Mouse (Mus musculus): ENCODE data around the gene Copg1. TPM values are rescaled to one million over a fixed set of nuclear protein-coding genes. Genes with fewer than 3 reads are reported as not detected.

The Copg1 gene
- 100 to 1,000 TPM; 103 to 105 TPM for total RNA-seq (2021)
- long read RNA-seq, experiment 1, full-length matches to known transcripts = 174 of 208 reads
- long read RNA-seq, experiment 1, partial matches to known transcripts = 21 of 208 reads
- long read RNA-seq, experiment 1, other reads (novel, unspliced or antisense) = 13 of 208 reads
- long read RNA-seq, experiment 2, full-length matches to known transcripts = 254 of 334 reads
- long read RNA-seq, experiment 2, partial matches to known transcripts = 63 of 334 reads
- long read RNA-seq, experiment 2, other reads (novel, unspliced or antisense) = 17 of 334 reads

- peak; percentile 100 for DNase-seq (ENCODE audit: low spot score in 2 of 2)
These were observed at the start of gene Copg1 for GRCm38 (mm10) chr6:87887594-87888233. TSS of gene Copg1 (plus strand) at chr6:87887814.

- peak; percentile 89 to 92 for DNase-seq (ENCODE audit: low spot score in 2 of 2)
These were observed 48.9 kb upstream of the Copg1 start, which contains the start of gene Isy1 for GRCm38 (mm10) chr6:87838551-87839197. TSS of gene Isy1 (minus strand) at chr6:87838798.

- DNase-seq (ENCODE audit: low spot score in 2 of 2) = no peak
These were observed 47.7 kb upstream of the Copg1 start for GRCm38 (mm10) chr6:87839797-87840341.

- DNase-seq (ENCODE audit: low spot score in 2 of 2) = no peak
These were observed 46.0 kb upstream of the Copg1 start for GRCm38 (mm10) chr6:87841635-87842034.

GRCm38 (mm10) chr6:87842254-87842653, 45.4 kb upstream of the Copg1 start:
- DNase-seq (ENCODE audit: low spot score in 2 of 2) = no peak

GRCm38 (mm10) chr6:87845031-87845695, 42.5 kb upstream of the Copg1 start:
- DNase-seq (ENCODE audit: low spot score in 2 of 2) = no peak

- DNase-seq (ENCODE audit: low spot score in 2 of 2) = no peak
These were observed 40.8 kb upstream of the Copg1 start for GRCm38 (mm10) chr6:87846813-87847212.

- DNase-seq (ENCODE audit: low spot score in 2 of 2) = no peak
These were observed 37.8 kb upstream of the Copg1 start for GRCm38 (mm10) chr6:87849780-87850154.

- DNase-seq (ENCODE audit: low spot score in 2 of 2) = peak; percentile 60 to 67
These were observed 37.3 kb upstream of the Copg1 start for GRCm38 (mm10) chr6:87850155-87850899.

- peak; percentile 95 to 96 for DNase-seq (ENCODE audit: low spot score in 2 of 2)
These were observed 36.6 kb upstream of the Copg1 start, which contains the start of gene Cnbp for GRCm38 (mm10) chr6:87850900-87851614. TSS of gene Cnbp (minus strand) at chr6:87851106.

- no peak for DNase-seq (ENCODE audit: low spot score in 2 of 2)
These were observed 35.7 kb upstream of the Copg1 start for GRCm38 (mm10) chr6:87851871-87852270.

- no peak for DNase-seq (ENCODE audit: low spot score in 2 of 2)
These were observed 34.2 kb upstream of the Copg1 start for GRCm38 (mm10) chr6:87853446-87853845.

- DNase-seq (ENCODE audit: low spot score in 2 of 2) = no peak
These were observed 30.5 kb upstream of the Copg1 start for GRCm38 (mm10) chr6:87857071-87857470.

- DNase-seq (ENCODE audit: low spot score in 2 of 2) = no peak
These were observed 21.4 kb upstream of the Copg1 start for GRCm38 (mm10) chr6:87866211-87866610.

GRCm38 (mm10) chr6:87867256-87867655, 20.4 kb upstream of the Copg1 start:
- DNase-seq (ENCODE audit: low spot score in 2 of 2) = no peak

GRCm38 (mm10) chr6:87868871-87869506, 18.6 kb upstream of the Copg1 start:
- peak; percentile 76 to 80 for DNase-seq (ENCODE audit: low spot score in 2 of 2)

GRCm38 (mm10) chr6:87870440-87870839, 17.2 kb upstream of the Copg1 start:
- DNase-seq (ENCODE audit: low spot score in 2 of 2) = no peak

- DNase-seq (ENCODE audit: low spot score in 2 of 2) = no peak
These were observed 16.4 kb upstream of the Copg1 start for GRCm38 (mm10) chr6:87871240-87871639.

GRCm38 (mm10) chr6:87873104-87873503, 14.5 kb upstream of the Copg1 start:
- no peak for DNase-seq (ENCODE audit: low spot score in 2 of 2)
